Mouse (Mus musculus): ENCODE measurements around the gene Plekho2. TPM values are rescaled to one million over a fixed set of nuclear protein-coding genes. Genes with fewer than 3 reads are reported as not detected.
A peak's percentile ranks its signal among the peaks of the same experiment; 100 is the strongest.

Gene Plekho2
- total and polyA plus RNA-seq, 3 experiments = 9.9 to 16.5 (median 11.1) TPM

DNA sequence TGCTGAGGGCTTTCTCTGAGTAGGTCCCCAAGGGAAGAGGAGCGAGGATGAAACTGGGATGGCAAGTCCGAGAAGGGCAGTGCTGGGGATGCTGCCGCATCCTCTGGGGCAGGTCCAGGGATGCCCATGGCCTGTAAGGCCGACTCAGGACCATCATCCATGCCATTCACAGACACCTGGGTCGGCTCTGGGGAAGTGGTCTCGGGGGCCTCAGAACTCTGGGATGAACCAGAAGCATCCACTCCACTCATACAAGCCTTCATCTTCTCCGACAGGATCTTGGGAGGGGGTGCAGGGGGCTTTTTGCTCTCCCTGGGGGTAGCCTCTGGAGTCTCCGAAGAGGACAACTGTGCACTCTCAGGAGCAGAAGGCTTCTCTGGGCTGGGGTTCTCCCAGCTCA, 23.5 kb downstream of the Plekho2 start:
- Histone ChIP-seq H3K9ac (ENCODE audit: low read depth, low read length) (no peak overlapping the region), H3K27ac (no peak overlapping the region), H3K4me3 (no peak overlapping the region), H3K79me2 (replicated peaks; ENCODE audit: control insufficient read depth, insufficient read depth, low read length) (no peaks in the 10 kb centered on the region), H3K27me3 (ENCODE audit: control insufficient read depth, insufficient read depth, low read length) (no peaks in the 10 kb centered on the region), H3K4me1 (ENCODE audit: control insufficient read depth, insufficient read depth, low read length) (peaks cover 14% of the 10 kb centered on the region), H3K36me3 (ENCODE audit: control insufficient read depth, insufficient read depth, low read length) (no peaks in the 10 kb centered on the region; the same call in 1 of the 2 replicates)
- intact Hi-C loops (cut with DNase I) = no loop called here
- 95% methylated on average over 8 of the region's 8 CpGs for WGBS
- TF ChIP-seq CTCF (IDR thresholded peaks at IDR 0.05) = no peak
- TF ChIP-seq EP300 (IDR thresholded peaks at IDR 0.05; ENCODE audit: insufficient read depth, low read depth, low read length) = no peak
- TF ChIP-seq POLR2A (IDR thresholded peaks at IDR 0.05; ENCODE audit: insufficient read depth, low read depth, low read length) = no peak
- DNase-seq = no peak

DNA sequence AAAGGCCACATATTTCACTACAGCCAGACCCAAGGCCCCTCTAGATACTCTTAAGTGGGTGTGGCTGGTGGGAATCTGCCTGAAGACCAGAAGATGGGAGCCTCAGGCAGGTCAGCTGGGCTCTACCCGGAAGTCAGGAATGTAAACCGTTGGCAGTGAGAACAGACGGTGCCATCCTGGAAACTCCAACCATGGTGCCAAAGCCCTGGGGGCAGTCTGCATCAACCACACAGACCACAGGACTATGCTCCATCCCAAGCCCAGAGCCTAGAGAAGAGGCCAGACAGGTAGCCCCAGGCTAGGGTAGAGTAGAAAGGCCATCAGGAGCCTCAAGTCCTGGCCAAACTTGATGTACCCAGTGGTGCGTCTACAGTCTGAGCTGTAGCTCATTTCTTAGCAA, 24.2 kb downstream of the Plekho2 start:
- intact Hi-C loops (cut with DNase I) = no loop called here
- Histone ChIP-seq H3K4me1 (ENCODE audit: control insufficient read depth, insufficient read depth, low read length) (peaks cover 15% of the 10 kb centered on the region), H3K27me3 (ENCODE audit: control insufficient read depth, insufficient read depth, low read length) (no peaks in the 10 kb centered on the region), H3K79me2 (replicated peaks; ENCODE audit: control insufficient read depth, insufficient read depth, low read length) (no peaks in the 10 kb centered on the region), H3K36me3 (ENCODE audit: control insufficient read depth, insufficient read depth, low read length) (no peaks in the 10 kb centered on the region; the same call in 1 of the 2 replicates), H3K27ac (no peak overlapping the region; the same call in 1 of the 2 replicates), H3K4me3 (no peak overlapping the region), H3K9ac (ENCODE audit: low read depth, low read length) (no peak overlapping the region)
- DNase-seq = no peak
- TF ChIP-seq EP300 (IDR thresholded peaks at IDR 0.05; ENCODE audit: insufficient read depth, low read depth, low read length) (no peak), POLR2A (IDR thresholded peaks at IDR 0.05; ENCODE audit: insufficient read depth, low read depth, low read length) (no peak), CTCF (IDR thresholded peaks at IDR 0.05) (no peak)
- 63% methylated on average over 4 of the region's 4 CpGs for WGBS

DNA sequence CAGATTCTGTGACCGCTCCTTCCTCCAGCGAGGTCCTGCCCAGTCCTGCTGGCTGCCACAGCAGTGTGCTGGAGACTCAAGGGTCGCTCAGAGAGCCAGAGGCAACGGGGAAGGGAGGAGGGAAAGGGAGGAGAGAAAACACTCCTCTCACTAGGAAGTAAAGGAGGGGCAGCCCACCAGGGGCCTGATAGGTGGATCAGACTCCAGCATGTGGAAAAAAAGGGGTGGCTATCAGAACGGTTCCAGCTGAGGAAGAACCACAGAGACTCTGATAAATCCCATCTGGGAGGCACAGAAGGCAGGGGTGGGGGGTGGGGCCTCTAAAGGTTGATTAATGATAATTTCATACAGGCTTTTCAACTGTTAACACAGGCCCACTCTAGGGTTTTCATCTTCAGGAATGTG, 24.8 kb downstream of the Plekho2 start:
- no peaks in the 10 kb centered on the region for H3K27me3 ChIP-seq (ENCODE audit: control insufficient read depth, insufficient read depth, low read length)
- no peaks in the 10 kb centered on the region; the same call in 1 of the 2 replicates for H3K36me3 ChIP-seq (ENCODE audit: control insufficient read depth, insufficient read depth, low read length)
- H3K27ac ChIP-seq = no peak overlapping the region; the same call in 1 of the 2 replicates
- H3K9ac ChIP-seq (ENCODE audit: low read depth, low read length) = no peak overlapping the region
- H3K4me3 ChIP-seq = no peak overlapping the region
- WGBS = 53% methylated on average over 5 of the region's 5 CpGs
- no peaks in the 10 kb centered on the region for H3K79me2 ChIP-seq (replicated peaks; ENCODE audit: control insufficient read depth, insufficient read depth, low read length)
- intact Hi-C loops (cut with DNase I) = no loop called here
- TF ChIP-seq POLR2A (IDR thresholded peaks at IDR 0.05; ENCODE audit: insufficient read depth, low read depth, low read length) = no peak
- TF ChIP-seq EP300 (IDR thresholded peaks at IDR 0.05; ENCODE audit: insufficient read depth, low read depth, low read length) = no peak
- TF ChIP-seq CTCF (IDR thresholded peaks at IDR 0.05) = no peak
- H3K4me1 ChIP-seq (ENCODE audit: control insufficient read depth, insufficient read depth, low read length) = peaks cover 18% of the 10 kb centered on the region
- no peak for DNase-seq

DNA sequence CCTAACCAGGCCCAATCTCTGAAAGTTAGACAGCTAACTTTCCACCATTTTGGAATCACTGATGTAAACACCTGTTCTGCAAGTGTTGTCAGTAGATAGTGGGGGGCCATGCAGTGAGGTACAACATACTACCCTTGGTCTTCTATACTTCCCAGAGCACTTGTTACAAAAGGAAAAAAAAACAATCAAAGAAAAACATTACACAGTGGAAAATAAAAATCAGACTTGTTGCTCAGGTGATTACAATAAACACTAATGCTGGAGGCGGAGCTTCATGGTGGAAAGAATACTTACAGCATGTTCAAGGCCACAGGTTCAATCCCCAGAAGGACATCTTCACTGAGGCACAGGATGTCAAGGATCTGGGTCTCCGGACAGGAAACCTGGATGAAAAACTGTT, 27.1 kb downstream of the Plekho2 start:
- no peak overlapping the region for H3K4me3 ChIP-seq
- peaks cover 28% of the 10 kb centered on the region for H3K4me1 ChIP-seq (ENCODE audit: control insufficient read depth, insufficient read depth, low read length)
- H3K9ac ChIP-seq (ENCODE audit: low read depth, low read length) = no peak overlapping the region
- no peak for DNase-seq
- TF ChIP-seq EP300 (IDR thresholded peaks at IDR 0.05; ENCODE audit: insufficient read depth, low read depth, low read length) (no peak), POLR2A (IDR thresholded peaks at IDR 0.05; ENCODE audit: insufficient read depth, low read depth, low read length) (no peak), CTCF (IDR thresholded peaks at IDR 0.05) (no peak)
- H3K36me3 ChIP-seq (ENCODE audit: control insufficient read depth, insufficient read depth, low read length) = no peaks in the 10 kb centered on the region; the same call in 1 of the 2 replicates
- intact Hi-C loops (cut with DNase I) = no loop called here
- WGBS = 91% methylated on average over 2 of the region's 2 CpGs
- no peaks in the 10 kb centered on the region for H3K79me2 ChIP-seq (replicated peaks; ENCODE audit: control insufficient read depth, insufficient read depth, low read length)
- no peaks in the 10 kb centered on the region for H3K27me3 ChIP-seq (ENCODE audit: control insufficient read depth, insufficient read depth, low read length)
- H3K27ac ChIP-seq = peak overlapping the region; percentile 15

DNA sequence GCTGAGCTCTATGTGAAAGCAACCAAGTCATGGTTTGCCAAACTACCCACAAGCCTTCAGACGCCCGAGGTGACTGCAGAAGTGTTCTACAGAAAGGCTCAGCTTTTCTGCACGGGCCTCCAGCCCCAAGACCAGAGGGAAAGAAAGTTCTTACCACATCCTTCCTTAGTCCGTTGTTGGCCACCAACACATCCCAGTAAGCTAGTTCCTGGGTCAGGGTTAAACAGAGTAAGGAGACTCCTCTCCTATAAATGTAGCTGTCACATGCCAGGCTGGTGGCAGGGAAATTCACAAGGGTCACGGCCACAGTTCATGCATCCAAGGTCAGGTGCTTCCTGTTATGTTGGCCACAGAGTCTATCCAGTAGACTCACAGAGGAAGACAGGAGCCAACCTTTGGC, 27.7 kb downstream of the Plekho2 start:
- 56% methylated on average over 5 of the region's 5 CpGs for WGBS
- Histone ChIP-seq H3K9ac (ENCODE audit: low read depth, low read length) (no peak overlapping the region), H3K36me3 (ENCODE audit: control insufficient read depth, insufficient read depth, low read length) (no peaks in the 10 kb centered on the region; the same call in 1 of the 2 replicates), H3K27ac (peak overlapping the region; percentile 95), H3K4me3 (no peak overlapping the region), H3K4me1 (ENCODE audit: control insufficient read depth, insufficient read depth, low read length) (peaks cover 28% of the 10 kb centered on the region), H3K79me2 (replicated peaks; ENCODE audit: control insufficient read depth, insufficient read depth, low read length) (no peaks in the 10 kb centered on the region), H3K27me3 (ENCODE audit: control insufficient read depth, insufficient read depth, low read length) (no peaks in the 10 kb centered on the region)
- peak in 1 of 2 experiments; percentile 55 for DNase-seq
- intact Hi-C loops (cut with DNase I) = no loop called here
- TF ChIP-seq POLR2A (IDR thresholded peaks at IDR 0.05; ENCODE audit: insufficient read depth, low read depth, low read length) = no peak
- no peak for TF ChIP-seq CTCF (IDR thresholded peaks at IDR 0.05)
- TF ChIP-seq EP300 (IDR thresholded peaks at IDR 0.05; ENCODE audit: insufficient read depth, low read depth, low read length) = no peak

DNA sequence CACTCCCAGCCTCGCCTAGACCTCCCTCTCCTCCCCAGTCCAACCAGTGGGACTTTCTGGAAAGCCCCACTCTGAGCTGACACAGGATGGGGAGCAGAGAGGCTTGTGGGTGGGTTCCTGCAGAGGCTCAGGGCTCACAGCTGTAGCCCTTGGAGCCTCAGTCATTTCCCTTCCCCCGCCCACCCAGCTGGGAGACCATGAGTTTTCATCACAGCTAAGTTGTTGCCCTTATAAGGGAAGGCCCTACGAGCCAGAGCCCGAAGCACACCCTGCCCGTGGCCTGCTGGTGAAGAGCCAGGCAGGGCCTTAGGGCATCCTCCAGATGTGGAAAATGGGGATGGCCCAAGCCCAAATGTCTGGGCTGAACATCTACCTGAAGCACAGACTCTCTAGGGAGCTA, 28.8 kb downstream of the Plekho2 start:
- 0 out of 2 replicates have a peak, but pooled peaks have one; percentile 59 for TF ChIP-seq EP300 (IDR thresholded peaks at IDR 0.05; ENCODE audit: insufficient read depth, low read depth, low read length)
- peak; percentile 36; the same call in 1 of the 2 replicates for TF ChIP-seq POLR2A (IDR thresholded peaks at IDR 0.05; ENCODE audit: insufficient read depth, low read depth, low read length)
- no peak for TF ChIP-seq CTCF (IDR thresholded peaks at IDR 0.05)
- Histone ChIP-seq H3K4me3 (no peak overlapping the region), H3K27me3 (ENCODE audit: control insufficient read depth, insufficient read depth, low read length) (no peaks in the 10 kb centered on the region), H3K27ac (peak overlapping the region; percentile 95), H3K79me2 (replicated peaks; ENCODE audit: control insufficient read depth, insufficient read depth, low read length) (no peaks in the 10 kb centered on the region), H3K9ac (ENCODE audit: low read depth, low read length) (peak overlapping the region; percentile 41), H3K36me3 (ENCODE audit: control insufficient read depth, insufficient read depth, low read length) (no peaks in the 10 kb centered on the region; the same call in 1 of the 2 replicates), H3K4me1 (ENCODE audit: control insufficient read depth, insufficient read depth, low read length) (peaks cover 38% of the 10 kb centered on the region)
- WGBS = 25% methylated on average over 5 of the region's 5 CpGs
- intact Hi-C loops (cut with DNase I) = loop anchor here (2.0 kb wide), 1 partner anchor 28 kb away; no protein-coding TSS in a partner anchor
- DNase-seq = peak; percentile 80 to 89

Measured in heart, adult 2 months (tissue).